Mouse (Mus musculus): ENCODE measurements at regions not wholly inside any gene's neighbourhood (a gene's known extent, or its start where the extent isn't known, plus 50 kb on each side); places are given as distances from the start of the nearest gene placed in this dataset.

DNA sequence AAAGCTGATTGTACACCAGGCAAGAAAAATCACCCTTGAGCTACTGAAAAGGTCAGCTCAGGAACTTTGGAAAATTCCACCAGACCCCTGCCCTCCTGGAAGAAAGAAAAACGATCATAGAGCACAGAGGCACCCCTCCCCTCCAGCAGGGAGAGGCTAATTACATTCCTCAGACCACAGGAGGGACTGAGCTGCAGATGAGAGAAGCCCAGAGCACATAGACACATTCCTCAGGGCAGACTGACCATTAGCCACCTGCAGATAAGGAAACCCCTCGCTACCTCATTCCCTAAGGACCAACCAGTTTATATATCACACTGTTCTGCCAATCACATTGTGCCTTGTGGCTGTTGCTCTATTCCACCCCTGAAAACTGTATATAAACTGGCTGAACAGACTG lies 230.3 kb downstream of the Parp8 start:
- Histone ChIP-seq H3K9ac (no peak overlapping the region), H3K9me3 (replicated peaks) (no peaks in the 10 kb centered on the region), H3K36me3 (no peaks in the 10 kb centered on the region), H3K27ac (no peak overlapping the region), H3K4me1 (no peaks in the 10 kb centered on the region), H3K4me3 (replicated peaks) (no peak overlapping the region), H3K4me2 (no peak overlapping the region), H3K27me3 (no peaks in the 10 kb centered on the region)
- WGBS: 21% methylated on average over 2 of the region's 2 CpGs
- no peak for ATAC-seq (replicated peaks; ENCODE audit: low FRiP score)

DNA sequence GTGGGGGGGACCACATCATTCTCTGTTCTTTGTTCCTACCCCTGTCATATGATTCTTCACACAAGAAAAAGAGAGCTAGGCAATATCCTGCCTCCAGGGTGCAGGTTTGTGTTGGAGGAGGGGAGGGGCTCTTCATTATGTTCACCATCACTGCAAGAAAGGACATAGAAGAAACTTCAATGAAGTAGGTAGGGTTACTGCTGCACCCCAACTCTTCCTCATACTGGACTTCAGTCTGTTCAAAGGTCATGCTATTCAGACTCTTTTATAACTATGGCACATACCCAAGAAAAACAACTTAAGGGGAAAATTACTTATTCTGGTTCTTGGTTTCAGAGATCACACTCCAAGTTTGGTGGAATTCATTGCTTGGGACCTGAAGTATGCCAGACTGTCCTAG lies 243.7 kb downstream of the Parp8 start:
- Histone ChIP-seq H3K27me3 (no peaks in the 10 kb centered on the region), H3K27ac (no peak overlapping the region), H3K4me1 (no peaks in the 10 kb centered on the region), H3K4me3 (replicated peaks) (no peak overlapping the region), H3K36me3 (no peaks in the 10 kb centered on the region), H3K9ac (no peak overlapping the region), H3K4me2 (no peak overlapping the region), H3K9me3 (replicated peaks) (no peaks in the 10 kb centered on the region)
- ATAC-seq (replicated peaks; ENCODE audit: low FRiP score): no peak

DNA sequence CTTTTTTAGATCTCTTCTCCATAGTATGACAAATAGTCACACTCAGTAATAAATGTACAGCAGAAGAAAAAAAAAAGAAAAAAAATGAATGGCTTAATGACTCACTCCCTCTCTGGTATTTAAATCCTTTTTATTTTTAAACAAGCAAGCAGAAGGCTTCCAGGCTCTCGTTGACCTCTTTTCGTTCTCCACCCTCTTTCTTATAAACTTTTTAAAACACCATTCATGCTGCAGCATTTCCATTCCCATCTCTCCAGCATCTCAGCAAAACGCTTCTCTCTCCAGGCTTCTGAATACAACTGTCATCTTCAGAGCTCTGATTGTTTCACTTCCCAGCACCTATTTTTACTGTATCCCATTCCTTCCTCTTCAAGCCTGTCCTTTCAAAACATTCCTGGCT lies 259.8 kb downstream of the Parp8 start:
- Histone ChIP-seq H3K9me3 (replicated peaks) (no peaks in the 10 kb centered on the region), H3K4me3 (replicated peaks) (no peak overlapping the region), H3K4me1 (no peaks in the 10 kb centered on the region), H3K36me3 (no peaks in the 10 kb centered on the region), H3K4me2 (no peak overlapping the region), H3K27me3 (no peaks in the 10 kb centered on the region), H3K27ac (no peak overlapping the region), H3K9ac (no peak overlapping the region)
- WGBS: 84% methylated on average over 3 of the region's 3 CpGs
- ATAC-seq (replicated peaks; ENCODE audit: low FRiP score): no peak

DNA sequence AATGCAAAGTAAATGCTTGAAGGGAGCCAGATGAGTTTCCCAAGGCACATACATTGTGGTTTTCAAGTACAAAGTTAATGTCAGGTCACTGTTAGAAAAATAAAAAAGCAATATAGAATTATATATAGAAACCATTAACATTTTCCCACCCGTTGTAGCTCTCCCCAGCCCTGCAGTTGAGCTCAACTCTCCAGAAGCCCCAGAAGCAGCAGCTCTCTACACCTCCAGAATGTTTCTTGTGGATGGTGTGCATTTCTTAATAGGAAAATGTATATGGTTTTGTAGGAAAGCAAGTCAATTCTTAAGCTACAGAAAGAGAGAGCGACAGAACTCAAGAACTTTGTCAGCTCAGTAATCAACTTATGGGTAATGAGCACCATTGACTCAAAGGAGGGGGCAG lies 265.4 kb downstream of the Parp8 start:
- no peak overlapping the region for H3K27ac ChIP-seq

DNA sequence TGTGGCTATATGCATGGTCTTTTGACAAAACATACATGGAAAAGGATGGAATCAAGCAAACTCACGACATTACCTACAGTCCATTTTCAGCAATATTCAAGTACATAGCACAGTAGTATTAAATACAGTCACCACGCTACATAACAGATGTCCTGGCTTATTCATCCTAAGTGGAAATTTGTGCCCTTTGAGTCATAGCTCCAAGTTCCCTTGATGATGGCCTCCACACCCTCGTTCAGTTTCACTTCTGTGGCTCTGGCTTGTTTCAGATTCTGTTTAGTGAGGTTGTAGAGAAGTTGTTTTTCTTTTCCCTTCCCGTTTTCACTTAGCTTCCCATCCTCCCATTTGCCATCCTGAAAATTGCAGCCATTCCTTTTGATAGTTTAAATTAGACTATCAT lies 284.5 kb downstream of the Parp8 start:
- no peak overlapping the region for H3K4me3 ChIP-seq (replicated peaks)
- 76% methylated on average over 4 of the region's 4 CpGs for WGBS
- H3K4me1 ChIP-seq: no peaks in the 10 kb centered on the region
- no peak overlapping the region for H3K9ac ChIP-seq
- no peak for ATAC-seq (replicated peaks; ENCODE audit: low FRiP score)
- no peak overlapping the region for H3K27ac ChIP-seq
- H3K4me2 ChIP-seq: no peak overlapping the region
- no peaks in the 10 kb centered on the region for H3K9me3 ChIP-seq (replicated peaks)
- H3K27me3 ChIP-seq: no peaks in the 10 kb centered on the region
- H3K36me3 ChIP-seq: no peaks in the 10 kb centered on the region

More for the DNA sequence above, 265.4 kb downstream of the Parp8 start:
- no peak for ATAC-seq (replicated peaks; ENCODE audit: low FRiP score)
- Histone ChIP-seq H3K4me3 (replicated peaks) (no peak overlapping the region), H3K9me3 (replicated peaks) (no peaks in the 10 kb centered on the region), H3K9ac (no peak overlapping the region), H3K27me3 (no peaks in the 10 kb centered on the region), H3K4me2 (no peak overlapping the region), H3K4me1 (no peaks in the 10 kb centered on the region), H3K36me3 (no peaks in the 10 kb centered on the region)
- 81% methylated on average over 2 of the region's 2 CpGs for WGBS

DNA sequence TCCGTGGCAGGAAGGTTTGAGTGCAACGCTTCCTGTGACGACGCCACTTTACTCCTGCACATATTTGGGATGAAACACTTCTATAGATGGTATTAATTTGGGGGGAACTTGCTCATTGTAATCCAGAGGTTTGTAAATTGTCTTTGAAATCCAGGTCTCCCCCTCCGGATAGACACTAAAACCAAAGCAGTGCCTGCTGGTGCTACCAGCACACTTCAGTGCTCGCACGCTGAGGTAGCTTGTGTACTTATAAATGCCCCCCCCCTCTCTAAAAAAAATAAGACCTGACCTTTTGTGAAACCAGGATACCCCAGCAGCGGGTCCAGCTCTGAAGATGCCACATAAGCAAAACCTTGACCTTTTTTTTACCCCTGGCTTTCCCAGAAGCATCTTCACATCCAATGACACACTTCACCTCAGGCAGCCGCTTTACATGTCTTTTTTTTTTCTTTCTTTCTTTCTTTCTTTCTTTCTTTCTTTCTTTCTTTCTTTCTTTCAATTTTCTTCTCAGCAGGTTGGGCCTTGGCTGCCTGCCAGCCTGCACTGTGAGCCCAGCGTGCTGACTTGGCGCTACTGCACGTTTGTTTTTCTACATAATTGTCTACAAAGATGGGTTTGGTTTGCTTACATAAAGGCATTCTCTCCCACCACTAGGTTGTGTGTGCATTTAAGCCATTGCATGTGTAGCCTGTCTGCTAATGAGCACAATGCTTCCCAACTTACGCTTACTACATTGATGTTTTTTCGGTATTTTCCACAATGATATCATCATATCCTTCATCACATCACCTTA lies 301.8 kb downstream of the Parp8 start:
- H3K27ac ChIP-seq: no peak overlapping the region
- no peak for ATAC-seq (replicated peaks; ENCODE audit: low FRiP score)
- no peak overlapping the region for H3K9ac ChIP-seq
- H3K27me3 ChIP-seq: no peaks in the 10 kb centered on the region
- H3K9me3 ChIP-seq (replicated peaks): no peaks in the 10 kb centered on the region
- no peak overlapping the region for H3K4me2 ChIP-seq
- H3K36me3 ChIP-seq: no peaks in the 10 kb centered on the region
- WGBS: 65% methylated on average over 14 of the region's 14 CpGs
- no peak overlapping the region for H3K4me3 ChIP-seq (replicated peaks)
- no peaks in the 10 kb centered on the region for H3K4me1 ChIP-seq

DNA sequence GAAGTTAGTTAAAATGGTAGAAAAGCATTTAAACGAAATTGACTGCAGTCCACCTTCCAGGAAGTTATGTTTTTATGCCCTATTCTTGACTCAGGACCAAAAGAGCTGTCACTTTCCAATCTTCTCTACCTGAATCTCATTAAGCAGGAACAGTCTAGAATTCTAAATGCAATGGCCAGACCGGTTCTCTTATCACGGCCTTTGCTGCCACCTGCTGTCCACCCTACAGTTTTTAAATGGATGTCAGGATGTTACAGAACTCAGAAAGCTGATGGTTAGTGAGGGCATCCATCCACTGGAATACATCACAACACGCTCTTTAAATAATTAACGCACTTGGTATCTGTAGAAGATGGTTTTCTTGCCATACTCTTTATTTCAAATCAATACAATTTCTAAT lies 310.5 kb downstream of the Parp8 start:
- peak; percentile 23; the same call in 1 of the 2 replicates for ATAC-seq (replicated peaks; ENCODE audit: low FRiP score)
- no peak overlapping the region for H3K4me2 ChIP-seq
- 16% methylated on average over 5 of the region's 5 CpGs for WGBS
- H3K4me3 ChIP-seq (replicated peaks): no peak overlapping the region
- no peak overlapping the region for H3K9ac ChIP-seq
- H3K4me1 ChIP-seq: peaks cover 11% of the 10 kb centered on the region
- H3K27me3 ChIP-seq: peaks cover 55% of the 10 kb centered on the region
- no peak overlapping the region for H3K27ac ChIP-seq
- no peaks in the 10 kb centered on the region for H3K9me3 ChIP-seq (replicated peaks)
- no peaks in the 10 kb centered on the region for H3K36me3 ChIP-seq

DNA sequence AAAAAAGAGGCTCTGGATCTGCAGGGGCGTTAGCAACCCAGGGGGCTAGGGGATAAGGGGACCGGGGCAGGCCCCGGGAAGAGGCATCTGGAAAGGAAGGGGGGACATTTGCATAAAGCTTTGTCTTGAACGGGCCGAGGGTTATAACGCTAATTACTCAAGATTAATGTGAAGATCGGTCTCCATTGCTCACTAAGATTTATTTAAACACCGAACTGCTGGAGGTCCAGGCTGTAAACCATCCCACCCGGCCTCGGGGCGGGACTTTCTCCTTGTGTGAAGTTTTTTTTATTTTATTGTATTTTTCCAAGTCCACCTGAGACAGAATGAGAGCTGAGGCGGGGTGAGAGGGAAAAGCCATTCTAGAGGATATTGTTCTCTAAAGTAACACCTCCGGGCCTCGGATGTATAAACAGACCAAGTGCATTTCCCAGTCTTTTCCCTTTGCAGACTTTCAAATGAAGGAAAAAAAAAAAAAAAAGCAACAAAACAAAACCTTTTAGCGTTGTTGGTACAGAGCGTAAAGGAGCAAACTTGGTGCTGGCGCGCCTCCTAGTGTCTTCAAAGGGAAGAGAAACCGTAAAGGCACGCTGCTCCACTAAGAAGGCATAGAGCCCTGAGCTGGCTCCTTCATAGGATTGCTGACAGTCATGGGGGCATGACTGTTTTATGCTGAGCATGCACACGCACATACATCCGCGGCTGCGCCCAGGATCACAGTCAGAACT lies 313.3 kb downstream of the Parp8 start:
- Histone ChIP-seq H3K4me1 (peaks cover 21% of the 10 kb centered on the region), H3K4me3 (replicated peaks) (peak overlapping the region; percentile 28), H3K9ac (no peak overlapping the region), H3K36me3 (no peaks in the 10 kb centered on the region), H3K4me2 (peak overlapping the region; percentile 54), H3K9me3 (replicated peaks) (no peaks in the 10 kb centered on the region), H3K27ac (no peak overlapping the region), H3K27me3 (peaks cover 82% of the 10 kb centered on the region)
- peak; percentile 88 for ATAC-seq (replicated peaks; ENCODE audit: low FRiP score)
- WGBS: under 1% methylated on average over 24 of the region's 24 CpGs

DNA sequence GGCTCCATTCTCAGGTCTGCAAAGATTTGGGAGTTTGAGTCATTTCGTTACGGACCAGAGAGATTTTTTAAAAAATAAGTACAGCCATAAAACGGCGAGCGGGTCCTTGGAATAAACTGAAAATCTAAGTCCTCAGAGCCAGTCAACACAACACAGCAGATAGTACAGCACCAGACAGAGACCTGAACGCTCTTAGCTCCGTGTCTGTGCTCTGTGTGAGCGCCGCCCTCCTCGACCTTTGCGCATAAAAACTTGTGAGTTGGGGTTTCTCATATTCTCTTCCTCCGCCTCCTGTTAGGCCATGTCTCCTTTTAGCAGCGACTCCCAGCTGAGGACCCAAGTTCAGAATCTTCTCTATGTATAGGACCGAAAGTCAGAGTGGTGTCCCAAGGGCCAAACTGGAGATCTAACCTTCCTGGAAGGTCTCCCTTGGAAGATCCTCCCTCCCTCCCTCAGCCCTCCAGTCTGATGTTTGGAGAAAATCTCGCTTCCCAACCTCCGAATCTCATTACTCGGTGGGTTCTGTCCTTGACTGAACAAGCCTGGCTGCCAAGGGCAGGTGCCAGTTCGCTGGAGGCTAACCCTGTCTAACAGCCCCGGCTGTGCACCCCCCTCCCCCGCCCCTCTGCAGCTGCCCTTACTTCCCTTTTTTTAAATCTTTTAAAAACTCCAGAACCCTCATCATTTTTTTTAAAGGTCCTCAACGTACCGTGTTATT lies 314.0 kb downstream of the Parp8 start:
- H3K4me3 ChIP-seq (replicated peaks): peak overlapping the region; percentile 28
- peak overlapping the region; percentile 54 for H3K4me2 ChIP-seq
- H3K27ac ChIP-seq: no peak overlapping the region
- peaks cover 21% of the 10 kb centered on the region for H3K4me1 ChIP-seq
- H3K9ac ChIP-seq: no peak overlapping the region
- no peaks in the 10 kb centered on the region for H3K9me3 ChIP-seq (replicated peaks)
- ATAC-seq (replicated peaks; ENCODE audit: low FRiP score): peak; percentile 40; the same call in 1 of the 2 replicates
- H3K36me3 ChIP-seq: no peaks in the 10 kb centered on the region
- H3K27me3 ChIP-seq: peaks cover 89% of the 10 kb centered on the region
- 1% methylated on average over 22 of the region's 22 CpGs for WGBS

DNA sequence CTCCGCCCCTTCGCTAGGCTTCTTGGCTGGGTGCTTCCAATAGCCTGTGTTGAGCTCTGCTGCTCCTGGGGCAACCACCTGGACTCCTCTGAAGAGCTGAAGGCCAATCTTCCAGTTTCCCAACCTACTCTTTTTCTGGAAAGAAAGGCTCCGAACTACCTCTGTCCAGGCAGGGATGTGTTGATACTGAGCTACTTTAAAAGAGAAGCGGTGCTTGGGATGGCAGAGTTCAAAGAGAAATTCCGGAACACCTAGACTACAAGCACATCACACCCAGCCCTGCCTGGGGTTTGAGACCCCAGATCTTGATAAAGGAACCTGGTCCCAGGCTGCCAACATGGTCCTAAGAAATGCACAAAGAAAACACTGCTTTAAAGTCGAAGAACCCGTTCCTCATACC lies 315.7 kb downstream of the Parp8 start:
- no peaks in the 10 kb centered on the region for H3K9me3 ChIP-seq (replicated peaks)
- peaks cover 93% of the 10 kb centered on the region for H3K27me3 ChIP-seq
- no peak overlapping the region for H3K4me3 ChIP-seq (replicated peaks)
- H3K27ac ChIP-seq: no peak overlapping the region
- no peak for ATAC-seq (replicated peaks; ENCODE audit: low FRiP score)
- H3K4me1 ChIP-seq: peaks cover 29% of the 10 kb centered on the region
- no peaks in the 10 kb centered on the region for H3K36me3 ChIP-seq
- no peak overlapping the region for H3K4me2 ChIP-seq
- H3K9ac ChIP-seq: no peak overlapping the region
- 12% methylated on average over 7 of the region's 7 CpGs for WGBS

DNA sequence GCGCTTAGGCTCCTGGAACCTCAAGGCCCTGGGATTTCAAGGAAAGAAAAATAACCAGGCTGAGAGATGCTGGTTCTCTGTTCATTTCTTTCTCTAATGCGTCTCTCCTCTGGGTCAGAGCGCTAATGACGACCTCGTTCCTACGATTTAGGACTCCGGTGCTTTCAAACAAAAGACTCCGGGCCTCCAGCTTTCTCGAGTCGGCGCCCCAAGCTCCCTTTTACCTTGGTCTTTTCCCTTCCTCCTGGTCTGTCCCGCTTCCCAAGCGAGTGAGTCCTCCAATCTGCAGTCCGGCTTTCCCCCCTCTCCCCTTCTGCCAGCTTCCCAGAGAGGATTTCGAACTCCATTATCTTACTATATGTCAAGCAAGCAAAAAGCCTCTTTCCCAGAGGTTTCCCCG lies 316.5 kb downstream of the Parp8 start:
- 1% methylated on average over 16 of the region's 16 CpGs for WGBS
- Histone ChIP-seq H3K4me3 (replicated peaks) (peak overlapping the region; percentile 15; the same call in 1 of the 2 replicates), H3K9ac (no peak overlapping the region), H3K27me3 (peaks cover 95% of the 10 kb centered on the region), H3K36me3 (no peaks in the 10 kb centered on the region), H3K27ac (no peak overlapping the region), H3K4me1 (peaks cover 29% of the 10 kb centered on the region), H3K4me2 (peak overlapping the region; percentile 17), H3K9me3 (replicated peaks) (no peaks in the 10 kb centered on the region)
- no peak for ATAC-seq (replicated peaks; ENCODE audit: low FRiP score)

DNA sequence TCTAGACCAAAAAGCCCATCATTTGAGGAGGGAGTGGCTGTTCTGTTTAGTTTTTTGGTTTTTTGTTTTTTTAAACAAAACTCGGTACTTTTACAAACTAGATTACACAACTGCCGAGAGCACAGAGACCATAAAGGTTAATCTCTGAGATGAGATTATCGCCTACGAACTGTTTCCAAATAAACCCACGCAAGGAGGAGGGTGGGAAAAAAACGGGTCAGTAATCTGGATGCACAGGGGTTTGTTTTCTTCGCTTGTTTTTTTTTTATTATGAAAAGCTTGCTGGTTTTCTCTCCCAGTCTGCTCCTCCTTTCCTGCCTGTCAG lies 316.9 kb downstream of the Parp8 start:
- Histone ChIP-seq H3K36me3 (no peaks in the 10 kb centered on the region), H3K4me2 (peak overlapping the region; percentile 17), H3K27ac (no peak overlapping the region), H3K4me3 (replicated peaks) (peak overlapping the region; percentile 15; the same call in 1 of the 2 replicates), H3K9me3 (replicated peaks) (no peaks in the 10 kb centered on the region), H3K27me3 (peaks cover 95% of the 10 kb centered on the region), H3K4me1 (peaks cover 29% of the 10 kb centered on the region), H3K9ac (no peak overlapping the region)
- ATAC-seq (replicated peaks; ENCODE audit: low FRiP score): no peak
- under 1% methylated on average over 7 of the region's 7 CpGs for WGBS

All from kidney, embryonic 15.5 days (tissue).